Mouse (Mus musculus) hematopoietic stem cell, adult 5-6 weeks (primary cell): ENCODE results near the gene B4galnt1. TPM values are rescaled to one million over a fixed set of nuclear protein-coding genes. Genes with fewer than 3 reads are reported as not detected.

ENCODE experiments used
- ATAC-seq, 2 experiments: fragments of 125-278 bp in 1 of 2; replicated peaks in 1 of 2; 2 replicates each; pipeline ENCODE4 v1.8.0; 2016 to 2017; ENCODE audit warnings: inconsistent platforms in 2 of 2, mild to moderate bottlenecking in 2 of 2, moderate number of reproducible peaks in 2 of 2, low read depth in 1 of 2, moderate TSS enrichment in 1 of 2; ENCODE audit not compliant: low FRiP score in 2 of 2, poor library complexity in 2 of 2, severe bottlenecking in 2 of 2, insufficient read depth in 1 of 2, low TSS enrichment in 1 of 2
- total RNA-seq: library from RNA; stranded (forward); fragments of 172-1452, 232-1000 nt; gene quantifications from 2 replicates; pipeline ENCODE4 v1.2.3, GENCODE M21; 2017

B4galnt1 gene
- total RNA-seq, 1 experiment from 2014 or later: 43.3 TPM

GRCm38 (mm10) chr10:127162771-127163261, 2.2 kb upstream of the B4galnt1 start:
- peak; percentile 27 to 34 for ATAC-seq

DNA sequence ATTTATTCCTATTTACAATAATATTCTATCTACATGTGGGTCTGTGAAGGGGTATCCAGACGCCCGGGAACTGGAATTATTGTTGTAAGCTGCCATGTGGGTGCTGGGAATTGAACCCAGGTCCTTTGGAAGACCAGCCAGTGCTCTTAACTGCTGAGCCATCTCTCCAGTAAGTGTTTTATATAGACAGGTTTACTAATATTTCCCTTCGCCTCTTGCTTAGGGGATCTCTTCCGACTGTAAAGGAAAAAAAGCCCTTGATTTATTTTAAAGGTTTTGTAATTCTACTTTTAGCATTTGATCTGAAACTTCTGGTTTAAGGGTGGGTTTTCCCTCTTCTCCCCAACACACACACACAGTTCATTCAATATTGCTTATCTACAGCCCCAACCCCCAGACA, 835 bp upstream of the B4galnt1 start:
- ATAC-seq: no peak

- no peak for ATAC-seq
These were observed 279 bp downstream of the B4galnt1 start for GRCm38 (mm10) chr10:127165354-127165653.

DNA sequence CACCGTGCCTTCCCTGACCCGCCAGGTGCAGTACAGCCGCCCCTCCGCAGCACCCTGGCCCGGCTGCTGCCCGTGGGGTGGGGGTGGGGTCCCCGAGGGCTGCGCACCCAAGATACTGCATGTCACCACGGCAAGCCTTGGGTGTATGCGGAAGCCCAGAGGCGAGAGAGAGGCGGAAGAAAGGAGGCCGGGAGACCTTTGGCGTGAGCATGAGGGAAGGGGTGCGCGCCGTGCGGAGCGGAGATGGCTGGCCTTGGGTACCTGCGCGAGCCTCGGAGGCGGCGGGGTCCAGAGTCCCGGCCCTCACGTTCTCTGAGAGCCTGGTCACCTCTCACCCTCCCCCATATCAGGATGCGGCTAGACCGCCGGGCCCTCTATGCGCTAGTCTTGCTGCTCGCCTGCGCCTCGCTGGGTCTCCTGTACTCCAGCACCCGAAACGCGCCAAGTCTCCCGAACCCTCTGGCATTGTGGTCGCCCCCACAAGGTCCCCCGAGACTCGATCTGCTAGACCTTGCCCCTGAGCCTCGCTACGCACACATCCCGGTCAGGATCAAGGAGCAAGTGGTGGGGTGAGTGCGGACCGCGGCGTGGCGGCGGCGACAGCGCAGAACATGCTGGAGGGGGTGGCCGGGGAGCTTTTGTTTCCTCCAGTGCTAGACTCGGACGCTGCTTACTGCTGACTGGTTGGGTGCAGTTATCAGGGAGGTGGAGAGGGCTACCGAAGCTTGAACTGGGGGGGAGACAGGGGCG, 804 bp downstream of the B4galnt1 start:
- ATAC-seq: peak; percentile 13 to 33; a peak in 2 of 4 replicates

GRCm38 (mm10) chr10:127166404-127166715, 1.3 kb downstream of the B4galnt1 start:
- no peak for ATAC-seq

DNA sequence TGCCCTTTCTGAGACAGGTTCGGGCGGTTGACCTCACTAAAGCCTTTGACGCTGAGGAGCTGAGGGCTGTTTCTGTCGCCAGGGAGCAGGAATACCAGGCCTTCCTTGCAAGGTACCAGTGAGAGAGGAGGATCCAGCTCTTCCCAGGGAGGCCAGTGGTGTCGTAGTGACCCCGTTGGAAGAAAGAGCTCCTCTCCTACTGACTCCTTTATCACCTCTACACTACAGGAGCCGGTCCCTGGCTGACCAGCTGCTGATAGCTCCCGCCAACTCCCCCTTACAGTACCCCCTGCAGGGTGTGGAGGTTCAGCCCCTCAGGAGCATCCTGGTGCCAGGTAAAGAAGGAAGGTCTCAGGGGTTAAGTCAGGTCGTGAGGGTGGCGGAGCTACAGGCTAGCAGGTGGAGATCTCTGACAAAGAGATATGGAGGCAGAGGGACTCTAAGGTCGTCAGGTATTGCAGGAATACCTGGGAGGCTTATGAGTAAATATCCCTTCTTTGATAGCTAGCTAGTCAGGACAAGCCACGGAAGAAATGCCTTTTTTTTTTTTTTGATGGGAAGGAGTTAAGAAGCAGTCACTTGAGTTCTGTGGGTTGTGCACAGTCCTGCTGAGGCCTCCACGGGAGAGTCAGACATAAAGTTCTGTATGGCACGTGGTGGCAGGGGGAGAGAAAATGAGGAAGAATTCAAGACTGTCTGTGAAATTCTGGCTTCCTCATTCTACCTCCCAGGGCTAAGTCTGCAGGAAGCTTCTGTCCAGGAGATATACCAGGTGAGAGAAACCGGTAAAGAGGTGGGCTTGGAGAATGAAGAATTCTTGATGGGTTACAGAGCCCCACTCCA, 2.0 kb downstream of the B4galnt1 start:
- no peak for ATAC-seq

DNA sequence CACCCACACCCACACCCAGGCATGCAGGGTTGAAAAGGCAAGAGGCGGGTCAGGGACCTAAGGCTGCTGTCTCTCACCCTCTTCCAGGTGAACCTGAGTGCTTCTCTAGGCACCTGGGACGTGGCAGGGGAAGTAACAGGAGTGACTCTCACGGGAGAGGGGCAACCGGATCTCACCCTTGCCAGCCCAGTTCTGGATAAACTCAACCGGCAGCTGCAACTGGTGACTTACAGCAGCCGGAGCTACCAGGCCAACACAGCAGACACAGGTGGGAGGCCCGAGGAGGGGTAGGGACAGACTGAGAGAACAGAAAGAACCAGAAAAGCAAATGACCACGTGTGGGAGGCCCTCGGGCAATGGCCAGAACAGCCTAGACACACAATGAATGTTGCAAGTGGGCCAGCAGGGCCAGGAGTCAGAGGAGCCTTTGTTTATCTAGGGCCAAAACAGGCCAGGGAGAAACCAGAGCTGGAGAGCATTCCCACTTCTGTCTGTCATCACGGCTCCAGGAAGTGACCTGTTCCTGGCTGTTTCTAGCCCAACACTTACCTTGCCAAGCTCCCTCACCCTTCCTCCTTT, 2.7 kb downstream of the B4galnt1 start:
- no peak for ATAC-seq

- no peak for ATAC-seq
These were observed 5.0 kb downstream of the B4galnt1 start for GRCm38 (mm10) chr10:127170002-127170401.

- ATAC-seq: peak; percentile 70 to 81
These were observed 5.8 kb downstream of the B4galnt1 start for GRCm38 (mm10) chr10:127170837-127171272.

DNA sequence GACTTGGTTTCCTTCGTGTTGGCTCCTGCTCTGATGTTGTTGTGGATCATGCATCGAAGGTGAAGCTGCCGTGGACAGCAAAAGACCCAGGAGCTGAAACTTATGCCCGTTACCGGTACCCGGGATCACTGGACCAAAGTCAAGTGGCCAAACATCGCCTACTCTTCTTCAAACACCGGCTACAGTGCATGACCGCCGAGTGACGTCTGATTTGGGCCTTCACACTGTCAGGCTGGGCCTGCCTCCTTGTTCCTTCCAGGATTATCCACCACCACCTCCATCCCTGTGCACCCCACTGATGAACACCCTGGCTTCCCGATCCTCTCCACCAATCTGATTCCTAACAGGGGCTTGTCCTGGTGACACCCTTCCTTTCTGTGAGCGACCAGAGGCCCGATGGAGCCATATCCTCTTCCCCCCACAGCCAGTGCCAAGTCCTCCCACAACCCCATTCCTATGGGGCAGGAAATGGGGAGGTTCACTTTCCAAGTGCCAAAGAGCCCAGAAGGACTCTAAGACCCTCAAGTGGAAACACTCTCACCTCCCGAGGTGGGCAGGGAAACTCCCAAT, 6.7 kb downstream of the B4galnt1 start:
- ATAC-seq: no peak

DNA sequence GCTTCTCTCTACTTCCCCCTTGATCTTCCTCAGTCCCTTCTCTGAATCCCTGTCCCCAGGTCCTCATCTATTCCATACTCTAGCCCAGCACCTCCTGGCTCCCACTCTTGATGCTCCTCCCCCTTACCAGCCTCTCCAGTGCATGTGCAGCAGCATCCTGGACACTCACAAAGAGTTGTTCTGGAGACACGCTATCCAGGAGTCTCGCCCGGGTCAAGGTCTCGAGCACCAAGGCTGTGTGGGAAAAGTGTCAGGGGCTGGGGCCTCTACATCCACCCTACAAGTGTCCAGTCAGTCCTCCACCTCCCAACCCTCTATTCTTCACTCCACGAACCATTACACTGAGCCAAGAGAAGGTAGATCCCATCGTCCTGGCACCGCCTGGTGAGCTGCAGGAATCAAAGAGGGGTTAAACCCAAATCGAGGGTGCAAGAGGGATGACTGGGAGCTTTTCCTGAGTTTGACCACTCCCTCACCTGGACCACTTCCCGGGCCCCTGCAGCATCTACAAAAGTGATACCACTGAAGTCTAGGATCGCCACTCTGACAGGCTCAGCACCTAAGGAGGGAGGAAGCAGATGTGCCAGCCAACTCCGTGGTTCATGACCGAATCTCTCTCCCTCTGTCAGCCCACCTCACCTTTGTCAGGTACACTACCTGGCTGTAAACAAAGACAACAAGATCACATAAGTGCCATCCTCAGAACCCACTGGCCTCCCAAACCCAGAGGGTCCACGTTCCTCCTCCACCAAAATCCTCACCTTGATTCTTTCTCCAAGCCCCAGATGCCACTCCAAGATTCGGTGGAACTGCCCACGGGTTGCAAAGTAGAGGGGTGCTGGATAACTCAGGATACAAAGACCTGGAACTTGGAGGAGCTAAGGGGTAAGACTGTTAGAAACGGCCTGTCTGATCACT, 8.4 kb downstream of the B4galnt1 start:
- no peak for ATAC-seq

DNA sequence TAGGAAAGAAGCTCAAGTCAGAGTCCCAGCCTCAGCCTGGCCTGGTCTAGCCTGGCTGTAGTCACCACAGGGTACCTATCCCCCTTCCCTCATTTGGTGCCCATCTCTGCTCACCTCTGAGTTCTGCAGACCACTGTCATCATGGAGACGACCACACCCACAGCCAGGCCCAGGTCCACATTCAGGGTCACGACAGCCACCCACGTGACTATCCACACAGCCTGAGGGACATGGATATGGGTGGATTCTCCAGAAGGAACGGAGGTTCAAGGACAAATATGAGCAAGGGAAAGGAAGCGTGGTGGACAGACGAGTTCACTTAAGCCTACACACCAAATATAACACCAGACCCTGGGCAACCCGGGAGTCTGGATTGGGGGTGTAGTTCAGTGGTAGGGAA, 9.1 kb downstream of the B4galnt1 start:
- no peak for ATAC-seq

DNA sequence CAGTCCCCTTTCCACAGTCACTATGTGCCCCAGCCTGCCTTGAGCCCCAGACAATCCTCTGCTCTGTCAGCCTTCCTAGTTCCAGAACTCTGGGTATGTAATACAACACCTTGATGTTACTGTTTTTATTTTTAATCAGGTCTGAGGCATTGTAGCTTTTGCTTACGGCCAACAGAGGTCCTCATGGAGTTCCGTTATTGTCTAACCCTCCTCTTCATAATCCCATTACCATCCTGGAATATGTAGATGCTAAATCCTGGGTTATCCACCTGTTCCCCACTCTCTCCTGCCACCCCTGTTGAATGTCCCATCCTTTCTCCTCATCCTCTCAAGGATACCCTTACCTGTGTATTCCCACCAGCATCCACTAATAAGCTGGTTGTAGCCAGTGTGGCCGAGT, 11.2 kb downstream of the B4galnt1 start:
- no peak for ATAC-seq

- no peak for ATAC-seq
These were observed 11.7 kb downstream of the B4galnt1 start for GRCm38 (mm10) chr10:127176756-127177155.

- no peak for ATAC-seq
These were observed 12.2 kb downstream of the B4galnt1 start for GRCm38 (mm10) chr10:127177235-127177634.

GRCm38 (mm10) chr10:127177719-127178118, 12.7 kb downstream of the B4galnt1 start:
- peak; percentile 43 to 63; a peak in 2 of 4 replicates for ATAC-seq
